Mouse (Mus musculus) kidney, postnatal 0 days (tissue): ENCODE data around the gene BC049715. TPM values are rescaled to one million over a fixed set of nuclear protein-coding genes. Genes with fewer than 3 reads are reported as not detected.
A peak's percentile ranks its signal among the peaks of the same experiment; 100 is the strongest.

Source experiments
- ATAC-seq: fragments of 200-750 bp; cut with Nextera tagmentation; replicated peaks from 2 replicates; pipeline ENCODE4 v1.8.0; 2017; ENCODE audit warnings: low read depth, moderate number of reproducible peaks, moderate TSS enrichment, moderate library complexity; ENCODE audit not compliant: low FRiP score
- DNase-seq: peaks from one replicate; pipeline ENCODE4 v3.0.0-alpha.2; 2016; ENCODE audit warnings: low spot score
- H3K27ac ChIP-seq: fragments of 300-500 bp; sonication (generic); 2 replicates; pipeline ENCODE4 v1.5.1; 2014; ENCODE audit warnings: mild to moderate bottlenecking
- H3K27me3 ChIP-seq: fragments of 300-500 bp; sonication (generic); 2 replicates; pipeline ENCODE4 v1.6.1; 2014; ENCODE audit warnings: low read length, mixed read lengths; ENCODE audit not compliant: insufficient read depth
- H3K36me3 ChIP-seq: fragments of 300-500 bp; sonication (generic); 2 replicates; pipeline ENCODE4 v1.6.1; 2014; ENCODE audit warnings: low read length, mixed read lengths; ENCODE audit not compliant: insufficient read depth
- H3K4me1 ChIP-seq: fragments of 300-500 bp; sonication (generic); replicated peaks from 2 replicates; pipeline ENCODE4 v1.6.1; 2014; ENCODE audit warnings: antibody characterized with exemption, low read length, mixed read lengths; ENCODE audit not compliant: insufficient read depth
- H3K4me2 ChIP-seq: fragments of 300-500 bp; sonication (generic); 2 replicates; pipeline ENCODE4 v1.6.1; 2014; ENCODE audit warnings: mild to moderate bottlenecking, low read length, moderate library complexity, mixed read lengths
- H3K4me3 ChIP-seq: fragments of 300-500 bp; sonication (generic); replicated peaks from 2 replicates; pipeline ENCODE4 v1.5.1; 2014; ENCODE audit warnings: low read depth, low read length
- H3K9ac ChIP-seq: fragments of 300-500 bp; sonication (generic); 2 replicates; pipeline ENCODE4 v1.6.1; 2014; ENCODE audit warnings: low read depth, low read length
- H3K9me3 ChIP-seq: fragments of 300-500 bp; sonication (generic); replicated peaks from 2 replicates; pipeline ENCODE4 v1.6.1; 2016; ENCODE audit warnings: low read length, inconsistent platforms, mixed read lengths
- CTCF ChIP-seq: IDR thresholded peaks from 2 replicates; pipeline ENCODE4 v1.5.1; 2016; ENCODE audit warnings: antibody characterized with exemption, low read depth, mild to moderate bottlenecking, moderate library complexity
- whole genome bisulfite sequencing: fragments of 180-500 bp; shearing (Covaris S2); extraction: QIAGEN DNeasy Blood & Tissue Kit; methylation state at CpG from one replicate; pipeline ENCODE4 v1.1.7; 2014; 5-methylcytosine and 5-hydroxymethylcytosine counted together
- polyA plus RNA-seq: library from polyadenylated mRNA; unstranded; fragments of >200 nt; fragmentation: Nextera tagmentation; extraction: Ambion mirVana; gene quantifications from 2 replicates; pipeline ENCODE4 v1.2.1, GENCODE M21; 2015

Gene BC049715
- polyA plus RNA-seq, 1 experiment from 2014 or later, result 2.1 TPM

DNA sequence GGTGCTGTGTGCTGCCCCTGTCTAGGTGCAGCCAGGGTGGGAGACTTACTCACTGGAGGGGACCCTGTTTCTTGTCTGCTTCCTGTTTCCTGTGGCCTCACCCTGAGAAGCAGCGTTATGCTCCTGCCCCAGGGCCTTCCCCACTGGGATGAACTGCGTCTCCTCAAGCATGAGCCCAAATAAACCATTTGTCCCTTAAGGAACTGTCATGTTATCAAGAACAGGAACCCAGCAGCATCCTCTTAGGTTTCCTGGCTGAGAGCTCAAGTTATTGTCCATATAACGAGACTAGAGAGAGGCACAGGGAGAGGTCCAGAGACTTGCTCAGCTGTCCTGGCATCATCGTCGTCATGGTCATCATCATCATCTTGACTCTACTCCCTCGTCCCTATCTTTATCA, 22.8 kb downstream of the BC049715 start:
- peak overlapping the region; percentile 19; the same call in 1 of the 2 replicates for H3K27ac ChIP-seq
- DNase-seq (no peak), ATAC-seq (no peak)
- peaks cover 6% of the 10 kb centered on the region; the same call in 1 of the 2 replicates for H3K4me1 ChIP-seq
- no peaks in the 10 kb centered on the region for H3K9me3 ChIP-seq
- H3K4me2 ChIP-seq, result no peak overlapping the region
- no peak overlapping the region for H3K4me3 ChIP-seq
- WGBS, result 58% methylated on average over 6 of the region's 6 CpGs
- no peak for TF ChIP-seq CTCF
- H3K27me3 ChIP-seq, result no peaks in the 10 kb centered on the region
- no peak overlapping the region for H3K9ac ChIP-seq
- H3K36me3 ChIP-seq, result no peaks in the 10 kb centered on the region

GRCm38 (mm10) chr6:136852348-136852747, 24.9 kb downstream of the BC049715 start:
- Histone ChIP-seq H3K9ac (no peak overlapping the region), H3K36me3 (no peaks in the 10 kb centered on the region), H3K27ac (peak overlapping the region; percentile 82), H3K4me1 (peaks cover 11% of the 10 kb centered on the region; the same call in 1 of the 2 replicates), H3K27me3 (no peaks in the 10 kb centered on the region), H3K4me3 (no peak overlapping the region), H3K4me2 (no peak overlapping the region), H3K9me3 (no peaks in the 10 kb centered on the region)
- TF ChIP-seq CTCF, result no peak
- DNase-seq (no peak), ATAC-seq (peak; percentile 58)
- WGBS, result 62% methylated on average over 4 of the region's 4 CpGs

DNA sequence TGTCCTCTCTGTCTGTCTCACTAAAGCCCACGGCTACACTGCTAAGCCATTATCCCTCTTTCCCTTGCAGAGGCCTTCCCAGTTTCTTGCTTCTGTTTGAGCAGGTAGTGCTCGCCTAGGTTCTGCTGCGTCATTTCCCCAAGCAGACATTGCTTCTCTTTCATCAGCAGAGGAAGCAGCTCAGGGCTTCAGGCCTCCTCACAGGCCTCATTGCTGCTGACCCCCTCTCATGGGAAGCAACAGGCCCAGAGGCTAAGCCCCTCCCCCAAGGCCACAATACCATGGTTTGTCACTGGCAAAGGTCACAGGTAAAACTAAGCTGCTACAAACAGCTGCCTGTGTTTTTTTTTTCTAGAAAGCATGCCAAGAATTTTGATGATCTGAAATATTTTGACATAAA, 25.3 kb downstream of the BC049715 start:
- DNase-seq (peak; percentile 54), ATAC-seq (peak; percentile 12; the same call in 1 of the 2 replicates)
- no peaks in the 10 kb centered on the region for H3K36me3 ChIP-seq
- no peak for TF ChIP-seq CTCF
- 52% methylated on average over 3 of the region's 3 CpGs for WGBS
- peak overlapping the region; percentile 82 for H3K27ac ChIP-seq
- peaks cover 15% of the 10 kb centered on the region; the same call in 1 of the 2 replicates for H3K4me1 ChIP-seq
- no peak overlapping the region for H3K4me2 ChIP-seq
- H3K9ac ChIP-seq, result no peak overlapping the region
- H3K9me3 ChIP-seq, result no peaks in the 10 kb centered on the region
- no peak overlapping the region for H3K4me3 ChIP-seq
- no peaks in the 10 kb centered on the region for H3K27me3 ChIP-seq

GRCm38 (mm10) chr6:136854361-136854781, 26.9 kb downstream of the BC049715 start:
- Histone ChIP-seq H3K27ac (no peak overlapping the region), H3K9me3 (no peaks in the 10 kb centered on the region), H3K4me1 (peaks cover 15% of the 10 kb centered on the region; the same call in 1 of the 2 replicates), H3K4me3 (no peak overlapping the region), H3K36me3 (no peaks in the 10 kb centered on the region), H3K4me2 (no peak overlapping the region), H3K9ac (no peak overlapping the region), H3K27me3 (no peaks in the 10 kb centered on the region)
- no peak for DNase-seq
- WGBS, result 73% methylated on average over 11 of the region's 11 CpGs
- ATAC-seq, result no peak
- no peak for TF ChIP-seq CTCF

GRCm38 (mm10) chr6:136855183-136855582, 27.8 kb downstream of the BC049715 start:
- Histone ChIP-seq H3K9ac (no peak overlapping the region), H3K4me3 (no peak overlapping the region), H3K4me1 (peaks cover 15% of the 10 kb centered on the region; the same call in 1 of the 2 replicates), H3K27me3 (no peaks in the 10 kb centered on the region), H3K27ac (no peak overlapping the region), H3K36me3 (no peaks in the 10 kb centered on the region), H3K4me2 (0 out of 2 replicates have a peak overlapping the region, but pooled peaks have one; percentile 17), H3K9me3 (no peaks in the 10 kb centered on the region)
- DNase-seq (no peak), ATAC-seq (no peak)
- TF ChIP-seq CTCF, result no peak
- WGBS, result 70% methylated on average over 2 of the region's 2 CpGs

GRCm38 (mm10) chr6:136856071-136856636, 28.7 kb downstream of the BC049715 start:
- DNase-seq (peak; percentile 44), ATAC-seq (no peak)
- Histone ChIP-seq H3K27me3 (no peaks in the 10 kb centered on the region), H3K9me3 (no peaks in the 10 kb centered on the region), H3K4me1 (peaks cover 15% of the 10 kb centered on the region; the same call in 1 of the 2 replicates), H3K4me3 (0 out of 2 replicates have a peak overlapping the region, but pooled peaks have one; percentile 6), H3K9ac (peak overlapping the region; percentile 15; the same call in 1 of the 2 replicates), H3K36me3 (no peaks in the 10 kb centered on the region), H3K4me2 (peak overlapping the region; percentile 17), H3K27ac (peak overlapping the region; percentile 8; the same call in 1 of the 2 replicates)
- TF ChIP-seq CTCF, result no peak
- WGBS, result 45% methylated on average over 14 of the region's 14 CpGs
